Mouse (Mus musculus): Measurements from ENCODE around the gene Gla. TPM values are rescaled to one million over a fixed set of nuclear protein-coding genes. Genes with fewer than 3 reads are reported as not detected.
"Not testable (repeated sequence)": the region's sequence is repeated elsewhere in the genome, so short reads cannot be mapped to it uniquely, and the experiment has no call there.

The Gla gene
- polyA plus RNA-seq, 1 experiment from 2014 or later = 2.4 TPM

- Histone ChIP-seq H3K4me2 (ENCODE audit: low read length) (peak within 1 kb of the TSS; percentile 56), H3K9ac (ENCODE audit: low read length) (peak within 1 kb of the TSS; percentile 77), H3K4me1 (ENCODE audit: control insufficient read depth in 2 of 2, insufficient read depth in 2 of 2, low read length in 2 of 2) (no peaks in the 10 kb centered on the region), H3K36me3 (ENCODE audit: control insufficient read depth, insufficient read depth, low read length) (peaks cover 6% of the 10 kb centered on the region), H3K9me3 (ENCODE audit: control insufficient read depth, low read length) (no peaks in the 10 kb centered on the region), H3K27me3 (ENCODE audit: control insufficient read depth, insufficient read depth, low read length) (no peaks in the 10 kb centered on the region), H3K27ac (replicated peaks in 1 of 2; ENCODE audit: control insufficient read depth in 1 of 2, insufficient read depth in 1 of 2, low read depth in 2 of 2, low read length in 2 of 2) (peak within 1 kb of the TSS; percentile 90 to 91), H3K4me3 (ENCODE audit: control insufficient read depth in 1 of 2, insufficient read depth in 1 of 2, low read depth in 1 of 2, low read length in 2 of 2) (peak within 1 kb of the TSS; percentile 64 to 75)
- 19% methylated on average over 46 of the region's 61 CpGs for WGBS
- peak; percentile 87 for ATAC-seq (ENCODE audit: insufficient number of reproducible peaks, insufficient read depth, low FRiP score, low read depth)
Measured at GRCm38 (mm10) chrX:134541145-134541954, 59.6 kb downstream of the Gla start, which contains the start of gene Timm8a1. Timm8a1 (minus strand) TSS chrX:134541865.

GRCm38 (mm10) chrX:134540414-134541135, 60.4 kb downstream of the Gla start:
- Histone ChIP-seq H3K27me3 (ENCODE audit: control insufficient read depth, insufficient read depth, low read length) (no peaks in the 10 kb centered on the region), H3K27ac (replicated peaks in 1 of 2; ENCODE audit: control insufficient read depth in 1 of 2, insufficient read depth in 1 of 2, low read depth in 2 of 2, low read length in 2 of 2) (peak overlapping the region; percentile 55 to 67), H3K9me3 (ENCODE audit: control insufficient read depth, low read length) (no peaks in the 10 kb centered on the region), H3K4me2 (ENCODE audit: low read length) (peak overlapping the region; percentile 56), H3K4me3 (ENCODE audit: control insufficient read depth in 1 of 2, insufficient read depth in 1 of 2, low read depth in 1 of 2, low read length in 2 of 2) (peak overlapping the region; percentile 64 to 75), H3K36me3 (ENCODE audit: control insufficient read depth, insufficient read depth, low read length) (peaks cover 14% of the 10 kb centered on the region), H3K4me1 (ENCODE audit: control insufficient read depth in 2 of 2, insufficient read depth in 2 of 2, low read length in 2 of 2) (no peaks in the 10 kb centered on the region), H3K9ac (ENCODE audit: low read length) (peak overlapping the region; percentile 77)
- WGBS = 25% methylated on average over 12 of the region's 12 CpGs
- no peak for ATAC-seq (ENCODE audit: insufficient number of reproducible peaks, insufficient read depth, low FRiP score, low read depth)

- H3K27ac ChIP-seq (replicated peaks in 1 of 2; ENCODE audit: control insufficient read depth in 1 of 2, insufficient read depth in 1 of 2, low read depth in 2 of 2, low read length in 2 of 2); ATAC-seq (ENCODE audit: insufficient number of reproducible peaks, insufficient read depth, low FRiP score, low read depth); H3K9me3 ChIP-seq (ENCODE audit: control insufficient read depth, low read length); H3K4me1 ChIP-seq (ENCODE audit: control insufficient read depth in 2 of 2, insufficient read depth in 2 of 2, low read length in 2 of 2); H3K27me3 ChIP-seq (ENCODE audit: control insufficient read depth, insufficient read depth, low read length); H3K9ac ChIP-seq (ENCODE audit: low read length): not testable (repeated sequence)
- 74% methylated on average over 10 of the region's 10 CpGs for WGBS
- Histone ChIP-seq H3K4me3 (ENCODE audit: control insufficient read depth in 1 of 2, insufficient read depth in 1 of 2, low read depth in 1 of 2, low read length in 2 of 2) (peak overlapping the region in 1 of 2 experiments; percentile 64; a peak in 1 of 4 replicates), H3K4me2 (ENCODE audit: low read length) (peak overlapping the region; percentile 56), H3K36me3 (ENCODE audit: control insufficient read depth, insufficient read depth, low read length) (peaks cover 20% of the 10 kb centered on the region)
Measured at GRCm38 (mm10) chrX:134539795-134540194, 61.1 kb downstream of the Gla start.

Other genes starting within 250 kb of the Gla start
- gene Drp2, start 196.6 kb downstream of the Gla start, polyA plus RNA-seq (2014; fragmentation: Nextera tagmentation; extraction: Ambion mirVana) = 0.27 and 0.46 TPM in 2 replicates
- gene Taf7l, start 124.6 kb downstream of the Gla start, polyA plus RNA-seq (2014; fragmentation: Nextera tagmentation; extraction: Ambion mirVana) = not detected in 2 replicates
- gene Timm8a1, start 59.3 kb downstream of the Gla start, polyA plus RNA-seq (2014; fragmentation: Nextera tagmentation; extraction: Ambion mirVana) = 70.6 and 73.9 TPM in 2 replicates
- 0.61 and 0.85 TPM in 2 replicates for gene Btk, start 17.6 kb downstream of the Gla start, polyA plus RNA-seq (2014; fragmentation: Nextera tagmentation; extraction: Ambion mirVana)
- gene Rpl36a, start 15.5 kb downstream of the Gla start, polyA plus RNA-seq (2014; fragmentation: Nextera tagmentation; extraction: Ambion mirVana) = 303 and 361 TPM in 2 replicates
- 81.0 and 85.6 TPM in 2 replicates for gene Hnrnph2, start 54 bp upstream of the Gla start, polyA plus RNA-seq (2014; fragmentation: Nextera tagmentation; extraction: Ambion mirVana)
- gene Armcx4, start 85.4 kb upstream of the Gla start, polyA plus RNA-seq (2014; fragmentation: Nextera tagmentation; extraction: Ambion mirVana) = 4.5 and 5.0 TPM in 2 replicates
- gene Armcx1, start 116.8 kb upstream of the Gla start, polyA plus RNA-seq (2014; fragmentation: Nextera tagmentation; extraction: Ambion mirVana) = 36.5 and 39.5 TPM in 2 replicates
- gene Armcx6, start 150.3 kb upstream of the Gla start, polyA plus RNA-seq (2014; fragmentation: Nextera tagmentation; extraction: Ambion mirVana) = 15.0 and 17.7 TPM in 2 replicates
- gene Armcx3, start 155.5 kb upstream of the Gla start, polyA plus RNA-seq (2014; fragmentation: Nextera tagmentation; extraction: Ambion mirVana) = 92.5 and 99.1 TPM in 2 replicates
- 59.2 and 61.9 TPM in 2 replicates for gene Armcx2, start 208.1 kb upstream of the Gla start, polyA plus RNA-seq (2014; fragmentation: Nextera tagmentation; extraction: Ambion mirVana)